Mouse (Mus musculus) urinary bladder, adult 18-20 months (tissue): ENCODE measurements around the gene Ahctf1.
A peak's percentile ranks its signal among the peaks of the same experiment; 100 is the strongest.
"Not testable (repeated sequence)": the region's sequence is repeated elsewhere in the genome, so short reads cannot be mapped to it uniquely, and the experiment has no call there.

ENCODE experiments used
- DNase-seq, 2 experiments: peaks; one replicate each; pipeline ENCODE4 v3.0.0; 2022; ENCODE audit warnings: low spot score in 2 of 2, mixed read lengths in 2 of 2

The Ahctf1 gene

DNA sequence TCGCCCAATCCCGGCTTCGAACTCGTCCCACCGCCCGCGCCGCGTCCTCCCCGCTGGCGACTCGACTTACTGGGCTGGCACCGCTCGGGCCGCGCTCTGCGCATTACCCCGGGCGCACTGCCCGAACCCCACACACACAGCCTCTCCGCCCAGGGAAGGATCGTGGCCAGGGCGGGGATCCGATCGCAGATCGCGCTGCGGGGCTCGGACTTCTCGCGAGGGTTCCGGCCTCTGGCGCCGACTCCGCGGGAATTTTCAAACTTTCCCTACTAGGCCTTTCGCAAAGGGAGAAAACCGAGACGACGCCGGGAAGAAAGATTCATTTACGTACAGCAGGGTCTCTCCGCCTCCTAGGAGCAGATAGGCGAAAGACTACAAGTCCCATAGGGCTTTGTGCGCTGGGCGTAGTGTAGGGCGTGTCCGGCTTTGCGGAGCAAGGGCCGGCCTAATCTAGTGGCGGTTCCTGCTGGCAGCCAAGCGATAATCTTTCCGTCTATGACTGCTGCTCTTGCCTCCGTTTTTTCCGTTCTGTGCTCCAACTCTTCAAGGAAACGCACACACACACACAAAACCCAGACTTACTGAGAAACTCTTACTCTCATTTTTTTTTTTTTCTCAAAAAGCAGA is at the start of gene Ahctf1:
TSS of gene Ahctf1 (minus strand) at position 168 of the 627 bp plus-strand sequence.
- DNase-seq: peak; percentile 92 to 98

- peak; percentile 79 to 94 for DNase-seq
Measured at GRCm38 (mm10) chr1:179847759-179848389, 44.4 kb upstream of the Ahctf1 start.

- DNase-seq: no peak
Measured at GRCm38 (mm10) chr1:179847173-179847572, 43.7 kb upstream of the Ahctf1 start.

- DNase-seq: no peak
Measured at GRCm38 (mm10) chr1:179845832-179846499, 42.5 kb upstream of the Ahctf1 start.

DNA sequence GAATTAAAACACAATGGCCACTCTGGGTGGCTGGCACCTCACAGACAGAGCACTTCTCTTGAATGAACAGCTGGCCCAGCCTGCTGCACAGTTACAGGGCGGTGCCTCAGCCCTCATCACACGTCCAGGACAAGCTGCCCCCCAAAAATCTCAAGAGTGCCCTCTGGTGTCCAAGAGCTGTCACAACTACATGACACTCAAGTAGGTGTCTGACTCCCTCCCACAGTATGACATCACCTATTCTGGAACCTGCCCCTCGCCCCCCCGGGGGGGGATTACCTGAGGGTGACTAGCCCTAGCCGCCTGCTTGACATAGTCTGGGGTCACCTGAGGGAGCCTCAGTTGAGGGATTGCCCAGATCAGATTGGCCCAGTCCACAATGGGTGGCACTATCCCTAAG is 41.4 kb upstream of the Ahctf1 start:
- peak; percentile 42 to 52 for DNase-seq

GRCm38 (mm10) chr1:179843981-179844380 is 40.5 kb upstream of the Ahctf1 start:
- no peak for DNase-seq

DNA sequence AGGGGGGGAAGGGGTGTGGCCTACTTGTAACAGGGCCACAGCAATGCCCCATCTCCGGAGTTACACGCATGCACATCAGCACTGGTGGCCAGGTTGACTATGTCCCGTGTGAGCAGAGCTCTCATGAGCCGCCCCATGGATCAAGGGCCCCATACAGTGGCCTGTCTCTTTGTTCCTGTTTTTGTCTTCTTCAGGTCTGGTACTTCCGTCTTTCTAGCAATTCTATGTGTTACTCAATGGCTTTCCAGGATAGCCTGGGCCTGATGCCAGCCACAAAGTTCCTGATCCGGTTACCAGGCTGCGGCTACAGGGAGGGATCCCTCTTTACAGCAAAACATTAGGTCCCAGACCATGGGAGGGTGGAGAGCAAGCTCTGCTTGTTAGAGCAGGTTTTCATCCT is 39.1 kb upstream of the Ahctf1 start:
- peak in 1 of 2 experiments; percentile 18 for DNase-seq

DNA sequence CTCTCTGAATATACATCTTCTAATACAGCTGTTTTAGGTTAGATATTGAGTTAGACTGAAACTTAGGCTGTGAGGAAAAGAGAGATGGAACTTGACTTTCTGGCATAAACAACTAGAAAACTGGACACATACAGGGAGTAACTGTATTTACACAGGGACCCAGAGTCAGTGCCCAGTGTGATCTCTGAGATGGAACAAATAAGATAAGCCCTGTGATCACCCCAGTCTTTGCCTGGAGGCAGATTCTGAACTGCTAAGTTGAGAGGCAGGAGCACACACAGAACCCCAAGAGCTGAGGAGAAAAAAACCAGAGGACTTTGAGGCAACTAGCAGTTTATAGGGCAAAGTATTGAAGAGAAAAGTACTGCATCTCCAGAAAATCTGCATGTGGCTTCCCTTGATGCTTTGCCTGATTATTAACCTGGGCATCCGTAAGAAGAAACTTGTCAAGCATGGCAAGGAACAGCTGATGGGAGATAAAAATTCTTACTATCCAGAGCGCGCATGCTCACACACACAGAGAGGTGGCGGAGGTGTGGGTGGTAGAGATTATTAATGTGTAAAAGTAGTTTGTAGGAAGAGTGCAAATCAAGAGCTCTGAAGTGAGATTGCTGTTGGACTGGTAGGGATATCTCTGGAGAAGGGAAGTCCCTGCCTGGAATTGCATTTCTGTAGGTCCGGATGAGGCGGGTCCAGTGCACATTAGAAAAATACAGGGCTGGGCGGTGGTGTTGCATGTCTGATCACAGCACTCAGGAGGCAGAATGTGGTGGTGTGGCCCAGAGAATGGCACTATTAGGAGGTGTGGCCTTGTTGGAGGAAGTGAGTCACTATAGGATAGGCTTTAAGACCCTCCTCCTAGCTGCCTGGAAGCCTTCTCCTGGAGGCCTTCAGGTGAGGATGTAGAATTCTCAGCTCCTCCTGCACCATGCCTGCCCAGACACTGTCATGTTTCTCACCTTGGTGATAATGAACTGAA is 33.2 kb upstream of the Ahctf1 start:
- no peak for DNase-seq

DNA sequence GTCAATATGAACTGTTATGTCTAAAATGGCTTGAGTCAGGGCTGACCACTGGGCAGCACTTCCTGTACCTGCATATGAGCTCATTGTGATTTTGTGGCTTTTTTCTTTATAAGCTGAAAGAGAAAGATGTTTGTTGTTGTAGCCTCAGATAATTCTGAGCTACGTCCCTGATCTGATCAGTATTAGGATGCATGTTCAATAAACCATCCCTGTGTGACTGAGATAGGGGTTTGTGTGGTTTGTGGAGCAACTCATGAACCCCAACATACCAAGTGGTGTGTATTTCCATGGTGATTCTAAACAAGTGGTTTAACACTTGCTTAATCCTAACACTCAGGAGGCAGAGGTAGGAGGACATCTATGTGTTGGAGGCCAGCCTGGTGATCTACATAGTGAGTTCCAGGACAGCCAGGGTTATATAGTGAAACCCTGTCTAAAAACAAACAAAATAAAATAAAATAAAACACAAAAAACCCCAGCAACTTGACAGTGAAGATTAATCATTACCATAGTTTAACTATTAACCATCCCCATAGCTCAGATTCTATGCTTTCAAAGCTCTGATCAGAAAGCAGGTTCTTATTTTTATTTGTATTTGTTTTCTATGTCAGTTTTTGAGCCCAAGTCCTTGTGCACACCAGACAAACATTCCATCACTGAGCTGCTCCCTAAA is 32.4 kb upstream of the Ahctf1 start:
- DNase-seq: no peak

DNA sequence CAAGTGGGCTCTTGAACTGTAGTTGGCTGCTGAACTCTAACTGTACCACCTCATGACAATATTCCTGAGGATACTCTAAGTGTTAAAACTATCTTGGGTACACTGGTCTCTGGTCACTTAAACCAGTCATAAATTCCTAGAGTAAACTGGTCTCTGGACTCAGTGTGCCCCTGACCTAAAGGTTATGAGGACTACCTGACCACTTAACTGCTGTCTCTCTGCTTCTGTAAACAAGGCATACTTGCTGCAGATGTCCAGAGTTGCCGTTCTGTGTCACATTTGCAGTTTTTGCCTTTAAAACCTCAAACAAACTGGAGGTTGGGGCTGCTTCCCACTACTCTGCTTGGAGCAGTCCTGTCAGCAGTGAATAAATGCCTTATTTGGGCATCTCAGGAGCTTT is 30.1 kb upstream of the Ahctf1 start:
- no peak for DNase-seq

- DNase-seq: no peak
Measured at GRCm38 (mm10) chr1:179832710-179833240, 29.3 kb upstream of the Ahctf1 start.

- no peak for DNase-seq
Measured at GRCm38 (mm10) chr1:179828900-179829299, 25.4 kb upstream of the Ahctf1 start.

- no peak for DNase-seq
Measured at GRCm38 (mm10) chr1:179828051-179828450, 24.6 kb upstream of the Ahctf1 start.

DNA sequence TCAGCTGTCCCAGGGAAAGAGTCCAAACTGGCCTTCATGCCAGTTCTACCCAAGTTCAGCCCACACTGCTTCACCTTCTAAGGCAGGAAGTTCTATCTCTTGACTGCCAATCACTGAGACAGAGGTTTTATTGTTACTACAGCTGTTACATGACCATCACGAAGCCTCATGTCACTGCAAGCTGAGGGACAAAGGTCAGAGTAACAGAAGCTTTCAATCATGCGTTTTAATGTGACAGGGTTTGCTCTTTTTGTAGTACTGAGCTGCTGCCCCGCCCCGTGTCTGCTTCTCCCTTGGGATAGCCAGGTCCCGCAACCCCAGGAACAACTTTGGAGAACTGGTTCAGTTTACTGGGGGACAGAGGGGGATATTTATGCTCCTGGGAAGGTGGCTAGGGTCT is 21.1 kb upstream of the Ahctf1 start:
- DNase-seq: no peak

DNA sequence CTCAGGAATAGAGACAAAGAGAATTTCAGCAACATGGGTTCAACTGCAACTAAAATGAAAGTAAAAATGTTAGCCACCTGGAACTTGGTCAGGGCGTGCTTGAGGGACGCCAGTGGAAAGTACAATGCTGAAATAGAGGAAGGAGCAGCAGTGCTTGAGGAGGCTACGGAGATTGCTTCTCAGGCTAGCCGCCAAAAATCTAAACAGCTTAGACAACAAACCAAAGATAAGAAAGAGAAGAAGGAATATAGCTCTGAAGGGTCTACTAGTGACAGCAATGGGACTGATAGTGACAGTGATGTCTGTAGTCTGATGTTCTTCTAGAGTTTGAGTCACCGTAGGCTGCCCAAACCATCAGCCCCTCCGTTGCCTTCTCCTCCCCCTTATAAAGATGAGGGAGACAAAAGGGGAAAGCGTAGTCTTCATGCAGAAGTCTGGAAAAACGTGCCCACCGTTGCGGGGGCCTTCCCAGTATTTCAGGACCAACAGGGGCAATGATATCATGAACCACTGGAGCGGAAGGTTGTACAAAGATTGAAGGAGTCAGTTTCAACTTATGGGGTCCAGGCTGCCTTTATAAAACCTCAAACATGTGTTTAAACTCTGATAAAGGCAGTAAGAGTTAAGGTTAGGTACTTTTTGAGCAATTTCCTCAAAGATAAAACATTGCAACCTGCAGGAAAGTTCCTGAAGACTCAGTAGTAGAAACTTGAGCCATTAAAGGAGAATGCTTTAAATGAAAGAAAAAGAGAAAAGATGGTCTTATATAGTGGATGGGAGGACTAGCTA is 15.2 kb upstream of the Ahctf1 start:
- DNase-seq: not testable (repeated sequence)

GRCm38 (mm10) chr1:179814616-179815015 is 11.1 kb upstream of the Ahctf1 start:
- DNase-seq: no peak

DNA sequence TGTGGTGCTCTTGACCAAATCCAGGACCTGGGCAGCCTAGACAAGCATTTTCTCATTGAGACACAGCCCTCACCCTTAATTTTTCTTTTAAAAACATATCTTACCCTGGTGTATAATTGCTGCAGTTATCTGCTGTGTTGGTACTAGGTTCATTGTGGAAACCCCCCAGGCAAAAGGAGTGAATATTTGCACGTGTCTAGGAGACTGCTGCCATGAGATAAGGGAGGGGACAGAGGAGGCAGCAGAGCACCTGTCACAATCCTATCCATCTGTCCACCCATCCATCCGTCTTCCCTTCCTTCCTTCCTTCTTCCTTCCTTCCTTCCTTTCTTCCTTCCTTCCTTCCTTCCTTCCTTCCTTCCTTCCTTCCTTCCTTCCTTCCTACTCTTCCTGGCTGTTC is 9.9 kb upstream of the Ahctf1 start:
- no peak for DNase-seq

DNA sequence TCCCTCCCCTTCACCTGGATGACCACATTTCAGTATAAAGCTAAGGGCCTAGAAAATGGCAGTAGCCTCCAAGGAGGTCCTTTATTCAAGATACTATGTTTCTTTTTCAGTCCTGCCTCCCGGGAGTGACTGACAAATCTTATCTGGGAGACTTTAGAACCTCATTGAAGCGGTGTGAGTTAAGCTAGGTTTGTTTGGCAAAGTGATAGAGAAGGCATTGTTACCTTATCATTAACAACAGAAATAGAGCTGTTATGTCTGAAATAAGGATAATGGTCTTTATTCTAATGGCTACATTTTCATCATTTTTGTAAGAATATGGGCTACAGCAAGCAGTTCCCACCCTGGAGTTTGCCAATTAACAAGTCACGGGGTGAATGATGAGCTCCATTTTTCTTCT is 4.8 kb upstream of the Ahctf1 start:
- DNase-seq: no peak

GRCm38 (mm10) chr1:179807468-179807867 is 4.0 kb upstream of the Ahctf1 start:
- DNase-seq: no peak

DNA sequence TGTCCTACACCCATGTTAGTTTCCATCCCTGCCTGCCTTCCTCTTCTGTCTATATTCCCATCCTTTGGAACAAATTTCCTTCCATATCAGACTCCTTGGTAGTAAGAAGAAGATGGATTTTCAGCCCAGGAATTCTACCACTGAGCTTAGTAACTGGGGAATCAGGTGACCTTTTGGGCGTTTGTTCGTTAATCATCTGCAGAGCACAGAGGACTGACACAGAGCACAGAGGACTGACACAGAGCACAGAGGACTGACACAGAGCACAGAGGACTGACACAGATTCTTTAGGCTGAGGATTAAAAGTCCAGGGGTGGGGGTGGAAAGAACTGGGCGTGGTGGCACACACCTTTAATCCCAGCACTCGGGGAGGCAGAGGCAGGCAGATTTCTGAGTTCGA is 2.3 kb upstream of the Ahctf1 start:
- no peak for DNase-seq
